Mouse (Mus musculus) kidney, adult 2 months (tissue): Measurements from ENCODE around the gene Asphd2.

Experiments
- CTCF ChIP-seq: fragments of 200-500 bp; conservative IDR thresholded peaks from 2 replicates; pipeline ENCODE4 v1.5.1; 2011; ENCODE audit warnings: low read depth, mild to moderate bottlenecking, control low read depth, low read length, moderate library complexity, mixed read lengths; ENCODE audit not compliant: insufficient read depth, insufficient read length
- POLR2A ChIP-seq: fragments of 200-500 bp; IDR thresholded peaks from one replicate; pipeline ENCODE4 v1.6.1; 2011; ENCODE audit warnings: low read depth, low read length, control low read depth

DNA sequence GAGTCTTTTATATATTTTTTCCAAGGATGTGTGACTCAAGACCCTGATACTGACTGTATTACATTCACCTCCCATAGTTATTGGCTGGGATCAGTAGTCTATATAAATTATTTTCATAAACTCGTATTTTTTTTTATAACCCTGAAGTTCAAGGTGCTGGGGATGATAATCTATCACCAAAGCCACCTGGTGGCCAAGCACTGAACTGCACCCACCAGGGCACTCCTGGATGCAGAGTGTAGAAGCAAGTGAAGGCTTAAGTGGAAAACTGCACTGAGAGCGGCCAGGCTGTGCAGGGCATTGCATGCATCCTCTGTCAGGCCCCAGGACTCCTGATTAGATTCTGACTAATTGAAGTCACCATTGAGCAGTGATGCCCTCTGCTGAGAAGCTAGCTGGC is 32.6 kb upstream of the Asphd2 start:
- TF ChIP-seq POLR2A (no peak), CTCF (peak; percentile 68)
